Mouse (Mus musculus): ENCODE measurements around the gene Ensa.

DNA sequence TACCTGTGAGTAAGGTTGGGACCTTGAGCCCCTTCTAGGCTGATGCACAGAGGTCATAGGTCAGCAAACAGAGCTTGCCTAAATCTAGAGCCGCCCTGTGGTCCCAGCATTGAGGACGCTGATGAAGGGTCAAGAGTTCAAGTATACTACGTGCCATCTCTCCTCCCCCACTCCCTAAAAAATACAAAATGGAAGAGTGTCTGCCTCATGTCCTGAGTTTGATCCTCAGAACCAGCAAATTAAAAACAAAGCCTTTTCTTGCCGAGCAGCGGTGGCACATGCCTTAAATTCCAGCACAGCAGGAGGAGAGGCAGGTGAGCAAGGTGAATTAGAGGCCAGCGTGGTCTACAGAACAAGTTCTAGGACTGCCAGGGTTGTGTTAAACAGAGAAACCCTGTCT, 28.1 kb downstream of the Ensa start:
- no peak for TF ChIP-seq CTCF (IDR thresholded peaks at IDR 0.05)
- TF ChIP-seq POLR2A (IDR thresholded peaks at IDR 0.05; ENCODE audit: insufficient read depth, low read depth, low read length) = no peak
- TF ChIP-seq EP300 (IDR thresholded peaks at IDR 0.05; ENCODE audit: insufficient read depth, low read depth, low read length) = no peak

Data from heart, adult 2 months (tissue).